Mouse (Mus musculus): Measurements from ENCODE around the gene Mast4.

Mast4 gene

GRCm38 (mm10) chr13:103238034-103238705 lies 96.1 kb downstream of the Mast4 start:
- no peak for DNase-seq

GRCm38 (mm10) chr13:103232171-103232570 lies 102.1 kb downstream of the Mast4 start:
- DNase-seq, result no peak

- no peak for DNase-seq
Observed at GRCm38 (mm10) chr13:103229069-103229468, 105.2 kb downstream of the Mast4 start.

GRCm38 (mm10) chr13:103225895-103226815 lies 108.1 kb downstream of the Mast4 start:
- no peak for DNase-seq

- DNase-seq, result no peak
Observed at GRCm38 (mm10) chr13:103225217-103225894, 108.9 kb downstream of the Mast4 start.

- no peak for DNase-seq
Observed at GRCm38 (mm10) chr13:103220479-103221064, 113.7 kb downstream of the Mast4 start.

- no peak for DNase-seq
Observed at GRCm38 (mm10) chr13:103219999-103220398, 114.3 kb downstream of the Mast4 start.

GRCm38 (mm10) chr13:103217486-103217885 lies 116.8 kb downstream of the Mast4 start:
- no peak for DNase-seq

GRCm38 (mm10) chr13:103214506-103214905 lies 119.8 kb downstream of the Mast4 start:
- DNase-seq, result no peak

GRCm38 (mm10) chr13:103211953-103212352 lies 122.3 kb downstream of the Mast4 start:
- no peak for DNase-seq

GRCm38 (mm10) chr13:103211501-103211941 lies 122.8 kb downstream of the Mast4 start:
- no peak for DNase-seq

- DNase-seq, result no peak
Observed at GRCm38 (mm10) chr13:103210746-103211145, 123.6 kb downstream of the Mast4 start.

- no peak for DNase-seq
Observed at GRCm38 (mm10) chr13:103207199-103207598, 127.1 kb downstream of the Mast4 start.

GRCm38 (mm10) chr13:103206644-103207043 lies 127.7 kb downstream of the Mast4 start:
- no peak for DNase-seq

- DNase-seq, result no peak
Observed at GRCm38 (mm10) chr13:103205191-103205590, 129.1 kb downstream of the Mast4 start.

- no peak for DNase-seq
Observed at GRCm38 (mm10) chr13:103203376-103203895, 130.9 kb downstream of the Mast4 start.

GRCm38 (mm10) chr13:103201016-103201760 lies 133.1 kb downstream of the Mast4 start:
- no peak for DNase-seq

GRCm38 (mm10) chr13:103199823-103200660 lies 134.3 kb downstream of the Mast4 start:
- DNase-seq, result no peak

GRCm38 (mm10) chr13:103198210-103198940 lies 135.9 kb downstream of the Mast4 start:
- no peak for DNase-seq

GRCm38 (mm10) chr13:103196307-103196706 lies 138.0 kb downstream of the Mast4 start:
- no peak for DNase-seq
